Mouse (Mus musculus) neural tube, embryonic 13.5 days (tissue): ENCODE results near the gene Dvl2. TPM values are rescaled to one million over a fixed set of nuclear protein-coding genes. Genes with fewer than 3 reads are reported as not detected.

ENCODE experiments used
- ATAC-seq: fragments of 200-750 bp; cut with Nextera tagmentation; 2 replicates; pipeline ENCODE4 v1.8.0; 2017; ENCODE audit warnings: low read depth, mild to moderate bottlenecking, moderate TSS enrichment, moderate library complexity
- H3K27ac ChIP-seq: fragments of 300-500 bp; sonication (generic); replicated peaks from 2 replicates; pipeline ENCODE4 v1.5.1; 2015; ENCODE audit warnings: moderate library complexity, mild to moderate bottlenecking, inconsistent platforms
- H3K27me3 ChIP-seq: fragments of 300-500 bp; sonication (generic); 2 replicates; pipeline ENCODE4 v1.6.1; 2015; ENCODE audit warnings: mild to moderate bottlenecking, inconsistent platforms
- H3K36me3 ChIP-seq: fragments of 300-500 bp; sonication (generic); 2 replicates; pipeline ENCODE4 v1.6.1; 2015; ENCODE audit warnings: mild to moderate bottlenecking, inconsistent platforms
- H3K4me1 ChIP-seq: fragments of 300-500 bp; sonication (generic); replicated peaks from 2 replicates; pipeline ENCODE4 v1.6.1; 2015; ENCODE audit warnings: inconsistent platforms
- H3K4me2 ChIP-seq: fragments of 300-500 bp; sonication (generic); 2 replicates; pipeline ENCODE4 v1.6.1; 2015; ENCODE audit warnings: inconsistent platforms, mild to moderate bottlenecking, moderate library complexity
- H3K4me3 ChIP-seq: fragments of 300-500 bp; sonication (generic); 2 replicates; pipeline ENCODE4 v1.5.1; 2015; ENCODE audit warnings: mild to moderate bottlenecking, inconsistent platforms
- H3K9ac ChIP-seq: fragments of 300-500 bp; sonication (generic); 2 replicates; pipeline ENCODE4 v1.6.1; 2015; ENCODE audit warnings: moderate library complexity, mild to moderate bottlenecking, inconsistent platforms
- H3K9me3 ChIP-seq: fragments of 300-500 bp; sonication (generic); 2 replicates; pipeline ENCODE4 v1.6.1; 2016; ENCODE audit warnings: inconsistent platforms
- WGBS: fragments of 180-500 bp; shearing (Covaris S2); methylation state at CpG from one replicate; pipeline ENCODE4 v1.1.7; 2015; 5-methylcytosine and 5-hydroxymethylcytosine counted together
- polyA plus RNA-seq: library from polyadenylated mRNA; unstranded; fragments of >200 nt; fragmentation: Nextera tagmentation; extraction: Ambion mirVana; gene quantifications from 2 replicates; pipeline ENCODE4 v1.2.1, GENCODE M21; 2015

The Dvl2 gene
- polyA plus RNA-seq, 1 experiment from 2014 or later = 26.7 TPM

DNA sequence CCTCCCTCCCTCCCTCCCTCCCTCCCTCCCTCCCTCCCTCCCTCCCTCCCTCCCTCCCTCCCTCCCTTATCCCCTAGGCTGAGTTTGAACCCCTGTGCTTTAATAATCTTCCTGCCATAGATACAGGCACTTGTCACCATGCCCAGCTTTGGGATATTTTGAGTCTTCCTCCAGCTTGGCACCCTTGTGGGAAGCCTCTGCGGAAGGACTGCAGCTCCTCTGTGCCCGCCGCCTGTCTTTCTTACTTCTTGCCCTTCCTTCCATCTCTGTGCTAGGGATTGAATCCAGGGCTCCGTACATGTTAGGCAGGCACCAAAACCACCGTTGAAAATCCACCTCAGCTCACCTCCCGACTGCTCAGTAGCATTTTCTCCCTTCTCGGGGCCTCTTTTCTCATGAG lies 39.8 kb downstream of the Dvl2 start:
- Histone ChIP-seq H3K4me3 (no peak overlapping the region), H3K9ac (no peak overlapping the region), H3K27ac (no peak overlapping the region), H3K4me1 (no peaks in the 10 kb centered on the region), H3K36me3 (peaks cover 84% of the 10 kb centered on the region), H3K9me3 (no peaks in the 10 kb centered on the region), H3K4me2 (no peak overlapping the region), H3K27me3 (no peaks in the 10 kb centered on the region)
- ATAC-seq = no peak
- 95% methylated on average over 7 of the region's 7 CpGs for WGBS

DNA sequence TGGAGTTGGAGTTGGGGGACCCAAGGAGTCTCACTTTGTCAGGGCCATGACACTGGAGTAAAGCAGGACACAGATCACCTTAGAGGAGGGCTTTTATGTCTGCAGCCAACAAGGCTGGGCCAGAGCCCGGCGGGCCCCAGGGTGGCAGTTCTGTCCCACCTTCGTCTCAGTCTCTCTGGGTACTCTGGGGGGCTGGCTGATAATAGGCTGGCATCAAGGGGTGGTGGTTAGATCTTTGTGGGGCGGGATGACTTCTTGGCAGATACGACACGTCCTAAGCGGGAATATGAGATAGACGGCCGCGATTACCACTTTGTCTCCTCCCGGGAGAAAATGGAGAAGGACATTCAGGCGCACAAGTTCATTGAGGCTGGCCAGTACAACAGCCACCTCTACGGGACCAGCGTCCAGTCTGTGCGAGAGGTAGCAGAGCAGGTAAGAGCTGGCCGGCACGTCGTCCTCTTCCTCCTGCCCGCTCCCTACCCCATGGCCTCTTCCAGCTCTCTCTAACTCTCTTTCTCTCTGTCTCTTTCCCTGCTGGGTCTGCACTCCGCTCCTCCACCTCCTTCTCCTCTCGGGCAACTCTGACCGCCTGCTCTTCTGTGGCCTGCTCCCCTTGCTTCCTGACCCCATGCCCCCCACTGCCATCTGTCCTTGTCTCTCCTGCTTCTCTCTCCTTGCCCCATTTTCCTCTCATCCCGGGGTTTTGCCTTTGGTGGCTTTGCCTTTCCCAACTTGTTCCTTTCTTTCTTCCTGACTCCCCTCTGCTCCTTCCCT lies 42.1 kb downstream of the Dvl2 start:
- Histone ChIP-seq H3K4me2 (no peak overlapping the region), H3K9me3 (no peaks in the 10 kb centered on the region), H3K36me3 (peaks cover 79% of the 10 kb centered on the region), H3K27ac (no peak overlapping the region), H3K27me3 (no peaks in the 10 kb centered on the region), H3K4me3 (no peak overlapping the region), H3K9ac (no peak overlapping the region), H3K4me1 (no peaks in the 10 kb centered on the region)
- ATAC-seq = no peak
- WGBS = 88% methylated on average over 23 of the region's 23 CpGs

DNA sequence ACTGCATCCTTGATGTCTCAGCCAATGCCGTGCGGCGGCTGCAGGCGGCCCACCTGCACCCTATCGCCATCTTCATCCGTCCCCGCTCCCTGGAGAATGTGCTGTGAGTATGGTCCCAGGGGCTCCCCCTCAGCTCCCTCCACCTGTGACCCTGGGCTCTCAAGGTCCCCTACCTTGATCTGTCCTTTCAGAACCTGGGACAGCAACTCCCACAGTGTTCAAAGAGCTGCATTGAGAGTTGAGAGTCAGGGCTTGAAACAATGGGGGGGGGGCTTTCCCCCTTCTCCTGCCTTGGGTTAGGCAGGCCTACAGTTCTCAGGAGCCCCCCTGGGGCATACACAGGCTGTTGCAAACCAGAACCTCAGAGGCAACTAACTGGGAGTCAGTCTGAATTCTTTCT lies 43.3 kb downstream of the Dvl2 start:
- no peak overlapping the region for H3K9ac ChIP-seq
- H3K36me3 ChIP-seq = peaks cover 68% of the 10 kb centered on the region
- H3K27me3 ChIP-seq = no peaks in the 10 kb centered on the region
- no peak for ATAC-seq
- no peaks in the 10 kb centered on the region for H3K4me1 ChIP-seq
- no peak overlapping the region for H3K4me3 ChIP-seq
- WGBS = 75% methylated on average over 7 of the region's 7 CpGs
- H3K27ac ChIP-seq = 0 out of 2 replicates have a peak overlapping the region, but pooled peaks have one; percentile 1
- no peak overlapping the region for H3K4me2 ChIP-seq
- H3K9me3 ChIP-seq = no peaks in the 10 kb centered on the region

DNA sequence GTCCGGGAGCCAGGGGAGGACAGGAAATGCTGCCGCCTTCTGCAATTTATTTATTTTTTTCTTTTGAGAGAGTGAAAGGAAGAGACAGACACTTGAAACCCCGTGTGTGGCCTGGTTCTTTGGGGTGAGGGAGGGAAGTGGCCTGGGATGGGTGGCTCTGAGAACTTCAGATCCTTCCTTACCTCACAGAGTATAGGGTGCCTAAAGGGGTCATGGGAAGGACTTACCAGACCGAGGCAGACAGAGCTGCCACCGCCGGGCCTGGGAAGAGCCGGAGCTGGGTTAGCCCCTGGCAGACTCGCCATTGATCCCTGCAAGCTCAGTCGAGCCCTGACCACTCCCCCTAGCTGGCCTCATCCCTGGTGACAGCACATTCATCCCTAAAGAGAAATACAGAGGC lies 45.0 kb downstream of the Dvl2 start:
- H3K4me3 ChIP-seq = no peak overlapping the region
- H3K9me3 ChIP-seq = no peaks in the 10 kb centered on the region
- H3K27ac ChIP-seq = 0 out of 2 replicates have a peak overlapping the region, but pooled peaks have one; percentile 18
- no peak for ATAC-seq
- no peaks in the 10 kb centered on the region for H3K27me3 ChIP-seq
- no peaks in the 10 kb centered on the region for H3K4me1 ChIP-seq
- H3K9ac ChIP-seq = no peak overlapping the region
- H3K4me2 ChIP-seq = no peak overlapping the region
- WGBS = 30% methylated on average over 9 of the region's 9 CpGs
- H3K36me3 ChIP-seq = peaks cover 53% of the 10 kb centered on the region

DNA sequence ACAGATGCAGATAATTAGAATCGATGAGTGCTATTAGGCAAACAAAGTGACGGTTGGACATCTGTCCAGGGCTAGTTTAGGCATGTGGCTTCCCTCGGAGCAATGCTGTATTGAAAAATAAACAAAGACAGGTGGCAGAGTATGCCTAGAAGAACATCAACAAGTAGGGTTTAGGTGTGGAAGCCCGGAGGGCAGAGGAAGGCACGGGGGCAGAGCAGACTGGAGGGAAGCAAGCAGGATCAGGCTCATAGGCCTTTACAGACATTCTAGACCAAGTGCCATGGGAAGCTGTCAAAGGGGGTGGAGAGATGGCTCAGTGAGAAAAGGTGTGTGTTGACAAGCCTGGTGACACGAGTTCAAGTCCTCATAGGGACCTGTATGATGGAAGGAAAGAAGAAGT lies 49.0 kb downstream of the Dvl2 start:
- Histone ChIP-seq H3K27me3 (0 out of 2 replicates have a peak, but pooled peaks cover 3% of the 10 kb centered on the region), H3K4me2 (no peak overlapping the region), H3K9ac (no peak overlapping the region), H3K27ac (no peak overlapping the region), H3K36me3 (peaks cover 15% of the 10 kb centered on the region), H3K4me3 (no peak overlapping the region), H3K9me3 (no peaks in the 10 kb centered on the region), H3K4me1 (no peaks in the 10 kb centered on the region)
- WGBS = 71% methylated on average over 6 of the region's 6 CpGs
- ATAC-seq = no peak

DNA sequence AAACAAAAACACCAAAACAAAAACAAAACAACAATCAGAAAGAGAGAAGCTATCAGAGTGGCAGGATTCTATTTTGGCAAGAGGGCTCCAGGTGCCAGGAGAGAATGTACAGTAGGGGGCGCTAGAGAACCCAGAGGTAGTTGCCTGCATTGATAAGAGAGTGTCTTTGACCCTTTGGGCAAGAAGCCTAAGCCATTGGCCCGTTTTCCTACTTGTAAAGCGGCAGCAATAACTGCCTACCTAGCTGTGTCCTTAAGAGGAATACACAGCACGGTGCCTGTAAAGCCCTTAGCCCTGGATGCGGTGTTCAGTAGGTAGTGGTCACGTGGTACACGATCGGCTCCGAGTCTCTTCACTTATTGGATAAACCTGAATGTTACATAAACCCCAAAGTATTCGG lies 49.4 kb downstream of the Dvl2 start:
- H3K27ac ChIP-seq = no peak overlapping the region
- 56% methylated on average over 10 of the region's 10 CpGs for WGBS
- ATAC-seq = no peak
- H3K36me3 ChIP-seq = peaks cover 11% of the 10 kb centered on the region
- H3K27me3 ChIP-seq = 0 out of 2 replicates have a peak, but pooled peaks cover 8% of the 10 kb centered on the region
- H3K9ac ChIP-seq = no peak overlapping the region
- no peaks in the 10 kb centered on the region for H3K9me3 ChIP-seq
- no peak overlapping the region for H3K4me2 ChIP-seq
- H3K4me1 ChIP-seq = no peaks in the 10 kb centered on the region
- no peak overlapping the region for H3K4me3 ChIP-seq

DNA sequence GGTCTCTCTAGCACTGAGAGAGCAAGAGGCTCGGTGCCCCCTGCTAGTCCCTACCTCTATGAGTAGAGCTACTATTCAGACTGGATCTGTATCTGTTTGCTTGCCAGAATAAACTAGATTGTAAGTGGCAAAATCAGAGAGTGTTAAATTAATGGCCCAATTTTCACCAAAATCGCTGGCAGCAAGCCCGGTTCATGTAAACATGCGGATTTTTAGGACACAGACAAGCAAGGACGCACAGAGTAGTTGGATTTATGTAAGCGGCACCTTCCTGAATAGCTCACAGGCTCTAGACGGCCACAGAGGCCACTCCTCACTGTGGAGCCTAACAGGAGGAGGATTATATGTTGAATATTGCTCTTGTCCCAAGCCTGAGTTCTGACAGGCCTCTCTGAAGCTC lies 52.8 kb downstream of the Dvl2 start:
- H3K4me2 ChIP-seq = no peak overlapping the region
- H3K9me3 ChIP-seq = no peaks in the 10 kb centered on the region
- WGBS = 74% methylated on average over 7 of the region's 7 CpGs
- ATAC-seq = no peak
- H3K9ac ChIP-seq = no peak overlapping the region
- no peak overlapping the region for H3K27ac ChIP-seq
- 0 out of 2 replicates have a peak, but pooled peaks cover 8% of the 10 kb centered on the region for H3K27me3 ChIP-seq
- no peaks in the 10 kb centered on the region for H3K36me3 ChIP-seq
- H3K4me1 ChIP-seq = peaks cover 3% of the 10 kb centered on the region; the same call in 1 of the 2 replicates
- H3K4me3 ChIP-seq = no peak overlapping the region

DNA sequence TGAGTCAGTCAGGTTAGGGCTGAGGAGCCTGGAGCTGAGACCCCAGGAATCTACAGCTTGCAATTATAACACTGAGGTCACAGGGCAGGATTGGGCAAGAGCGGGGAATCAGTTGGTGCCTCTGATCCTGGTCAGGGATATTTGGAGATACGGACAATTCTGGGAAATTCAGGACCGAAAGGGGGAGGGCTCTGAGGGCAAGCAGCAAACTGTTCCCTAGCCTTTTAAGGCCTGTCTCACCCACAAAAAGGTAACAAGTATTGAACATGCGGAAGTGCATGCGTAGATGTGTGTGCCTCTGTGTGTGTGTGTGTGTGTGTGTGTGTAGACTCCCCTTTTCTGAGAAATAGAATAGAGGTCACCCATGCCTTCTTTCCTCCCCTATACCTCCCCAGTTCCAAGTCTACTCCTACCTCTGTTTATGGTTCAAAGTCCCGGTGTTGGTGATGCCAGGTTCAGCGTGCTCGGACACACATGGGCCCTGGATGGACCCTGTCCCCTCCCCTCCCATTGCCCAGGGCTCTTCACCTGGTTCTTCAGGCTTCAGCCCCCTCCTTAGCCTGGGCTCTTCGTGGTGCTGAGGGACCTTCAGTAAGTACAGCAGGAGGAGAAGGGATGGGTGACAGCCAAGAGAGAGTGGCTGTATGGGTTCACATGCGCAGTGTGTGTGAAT lies 53.6 kb downstream of the Dvl2 start, which contains the start of gene Asgr1:
Asgr1 (plus strand) TSS at position 188 of the 673 bp plus-strand sequence.
- WGBS = 81% methylated on average over 10 of the region's 10 CpGs
- no peak for ATAC-seq
- Histone ChIP-seq H3K36me3 (no peaks in the 10 kb centered on the region), H3K4me1 (peaks cover 3% of the 10 kb centered on the region; the same call in 1 of the 2 replicates), H3K4me3 (no peak within 1 kb of the TSS), H3K27me3 (0 out of 2 replicates have a peak, but pooled peaks cover 8% of the 10 kb centered on the region), H3K9me3 (no peaks in the 10 kb centered on the region), H3K4me2 (no peak within 1 kb of the TSS), H3K9ac (0 out of 2 replicates have a peak within 1 kb of the TSS, but pooled peaks have one; percentile 43), H3K27ac (no peak within 1 kb of the TSS)

DNA sequence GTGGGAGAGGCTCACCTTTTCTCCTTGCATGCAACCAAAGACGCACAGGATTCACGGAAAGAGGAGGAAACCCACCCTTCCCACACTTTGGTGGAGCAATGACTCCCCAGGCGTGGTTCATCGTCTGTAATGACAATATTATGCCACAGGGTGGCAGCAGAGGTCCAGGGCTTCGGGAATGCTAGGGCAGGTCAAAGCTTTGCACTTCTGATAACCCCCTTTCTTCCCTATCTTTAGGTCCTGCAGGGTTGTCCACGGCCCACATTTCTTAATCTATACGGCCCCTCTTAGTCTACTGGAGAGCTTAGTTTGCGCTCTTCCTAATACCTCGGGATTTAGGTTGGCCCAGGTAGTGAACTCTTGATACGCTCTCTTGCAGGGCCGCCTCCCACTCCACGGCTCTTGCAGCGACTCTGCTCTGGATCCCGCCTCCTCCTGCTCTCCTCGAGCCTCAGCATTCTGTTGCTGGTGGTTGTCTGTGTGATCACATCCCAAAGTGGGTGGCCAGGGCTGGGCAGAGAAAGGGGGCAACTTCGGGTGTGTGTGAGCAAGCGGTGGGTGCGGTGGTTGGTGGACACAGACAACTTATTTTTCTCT lies 55.3 kb downstream of the Dvl2 start:
- 25% methylated on average over 18 of the region's 18 CpGs for WGBS
- H3K36me3 ChIP-seq = no peaks in the 10 kb centered on the region
- H3K9ac ChIP-seq = 0 out of 2 replicates have a peak overlapping the region, but pooled peaks have one; percentile 43
- no peak overlapping the region for H3K27ac ChIP-seq
- H3K4me2 ChIP-seq = peak overlapping the region; percentile 30
- H3K4me1 ChIP-seq = peaks cover 3% of the 10 kb centered on the region; the same call in 1 of the 2 replicates
- peak; percentile 63 for ATAC-seq
- H3K27me3 ChIP-seq = 0 out of 2 replicates have a peak, but pooled peaks cover 8% of the 10 kb centered on the region
- no peak overlapping the region for H3K4me3 ChIP-seq
- H3K9me3 ChIP-seq = no peaks in the 10 kb centered on the region

DNA sequence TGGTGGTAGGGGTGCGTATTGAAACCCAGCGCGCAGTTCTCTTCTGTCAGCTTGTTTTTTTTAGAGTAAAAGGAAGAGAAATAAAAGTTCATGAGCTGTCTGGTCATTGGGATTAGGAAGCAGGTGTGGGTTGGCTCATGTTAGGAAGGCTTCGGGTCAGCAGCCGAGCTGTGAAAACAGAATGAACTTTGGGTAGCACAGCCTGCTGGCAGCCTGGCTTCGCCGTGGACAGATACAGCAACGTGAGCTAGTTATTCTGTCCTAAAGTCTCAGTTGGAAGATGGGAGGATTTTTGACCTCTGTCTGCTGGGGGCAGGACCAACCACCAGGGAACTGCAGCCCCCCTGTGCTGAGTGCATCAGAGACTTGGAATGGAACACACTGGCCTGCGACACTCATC lies 57.4 kb downstream of the Dvl2 start:
- Histone ChIP-seq H3K36me3 (no peaks in the 10 kb centered on the region), H3K4me2 (no peak overlapping the region), H3K9me3 (no peaks in the 10 kb centered on the region), H3K4me3 (no peak overlapping the region), H3K9ac (no peak overlapping the region), H3K27ac (no peak overlapping the region), H3K27me3 (0 out of 2 replicates have a peak, but pooled peaks cover 8% of the 10 kb centered on the region), H3K4me1 (peaks cover 3% of the 10 kb centered on the region; the same call in 1 of the 2 replicates)
- ATAC-seq = no peak
- 79% methylated on average over 9 of the region's 9 CpGs for WGBS

DNA sequence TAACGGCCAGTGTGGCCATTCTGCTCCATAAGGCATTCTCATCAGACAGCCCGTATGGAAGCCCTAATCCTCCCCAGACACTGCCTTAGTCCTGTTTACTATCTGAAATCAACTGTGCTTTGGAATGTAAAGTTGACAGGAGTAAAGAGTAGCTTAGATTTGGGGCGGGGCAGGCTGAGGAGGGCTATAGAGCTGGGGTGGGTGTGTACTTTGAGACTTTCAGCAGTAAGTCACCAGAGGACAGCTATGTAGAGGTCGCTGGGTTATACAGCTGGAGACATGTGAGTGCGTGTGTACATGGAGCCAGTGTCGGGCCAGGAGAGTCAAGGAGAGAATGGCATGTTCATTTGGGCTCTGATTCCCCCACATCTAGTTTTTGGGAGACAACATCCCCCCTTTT lies 59.5 kb downstream of the Dvl2 start:
- 74% methylated on average over 6 of the region's 6 CpGs for WGBS
- no peak overlapping the region for H3K4me3 ChIP-seq

More for the DNA sequence above, 59.5 kb downstream of the Dvl2 start:
- no peak for ATAC-seq
- H3K4me1 ChIP-seq = peaks cover 3% of the 10 kb centered on the region; the same call in 1 of the 2 replicates
- no peak overlapping the region for H3K9ac ChIP-seq
- H3K27me3 ChIP-seq = no peaks in the 10 kb centered on the region
- peaks cover 4% of the 10 kb centered on the region; the same call in 1 of the 2 replicates for H3K9me3 ChIP-seq
- H3K36me3 ChIP-seq = no peaks in the 10 kb centered on the region
- no peak overlapping the region for H3K27ac ChIP-seq
- H3K4me2 ChIP-seq = no peak overlapping the region
